Mouse (Mus musculus) neural tube, embryonic 11.5 days (tissue): ENCODE measurements around the gene Hbb-bt. TPM values are rescaled to one million over a fixed set of nuclear protein-coding genes. Genes with fewer than 3 reads are reported as not detected.
"Not testable (repeated sequence)": the region's sequence is repeated elsewhere in the genome, so short reads cannot be mapped to it uniquely, and the experiment has no call there.

Source experiments
- ATAC-seq: fragments of 200-750 bp; cut with Nextera tagmentation; 2 replicates; pipeline ENCODE4 v1.8.0; 2017; ENCODE audit warnings: moderate number of reproducible peaks, mild to moderate bottlenecking, moderate TSS enrichment, moderate library complexity; ENCODE audit not compliant: insufficient read depth, low FRiP score, low TSS enrichment
- DNase-seq: peaks from one replicate; pipeline ENCODE4 v3.0.0-alpha.2; 2015; ENCODE audit warnings: low spot score
- H3K27ac ChIP-seq: fragments of 300-500 bp; sonication (generic); 2 replicates; pipeline ENCODE4 v1.5.1; 2014; ENCODE audit warnings: low read depth, mild to moderate bottlenecking, low read length
- H3K27me3 ChIP-seq: fragments of 300-500 bp; sonication (generic); 2 replicates; pipeline ENCODE4 v1.6.1; 2014; ENCODE audit warnings: mild to moderate bottlenecking, low read length, mixed read lengths; ENCODE audit not compliant: control insufficient read depth, insufficient read depth
- H3K36me3 ChIP-seq: fragments of 300-500 bp; sonication (generic); 2 replicates; pipeline ENCODE4 v1.6.1; 2014; ENCODE audit warnings: mild to moderate bottlenecking, low read length, moderate library complexity, mixed read lengths; ENCODE audit not compliant: control insufficient read depth, insufficient read depth
- H3K4me1 ChIP-seq: fragments of 300-500 bp; sonication (generic); 2 replicates; pipeline ENCODE4 v1.6.1; 2014; ENCODE audit warnings: low read length, mixed read lengths; ENCODE audit not compliant: control insufficient read depth, insufficient read depth
- H3K4me2 ChIP-seq: fragments of 300-500 bp; sonication (generic); 2 replicates; pipeline ENCODE4 v1.6.1; 2014; ENCODE audit warnings: low read depth, mild to moderate bottlenecking, moderate library complexity
- H3K4me3 ChIP-seq: fragments of 300-500 bp; sonication (generic); 2 replicates; pipeline ENCODE4 v1.5.1; 2014; ENCODE audit warnings: low read depth, low read length
- H3K9ac ChIP-seq: fragments of 300-500 bp; sonication (generic); 2 replicates; pipeline ENCODE4 v1.6.1; 2014; ENCODE audit warnings: mild to moderate bottlenecking, low read length
- H3K9me3 ChIP-seq: fragments of 300-500 bp; sonication (generic); 2 replicates; pipeline ENCODE4 v1.6.1; 2016; ENCODE audit warnings: low read length; ENCODE audit not compliant: control insufficient read depth
- WGBS: fragments of 180-500 bp; shearing (Covaris S2); extraction: QIAGEN DNeasy Blood & Tissue Kit; methylation state at CpG from one replicate; pipeline ENCODE4 v1.1.7; 2014; 5-methylcytosine and 5-hydroxymethylcytosine counted together
- polyA plus RNA-seq: library from polyadenylated mRNA; unstranded; fragments of >200 nt; fragmentation: Nextera tagmentation; extraction: Ambion mirVana; gene quantifications from 2 replicates; pipeline ENCODE4 v1.2.1, GENCODE M21; 2014

Gene Hbb-bt
- polyA plus RNA-seq, 1 experiment from 2014 or later, result 601 TPM

DNA sequence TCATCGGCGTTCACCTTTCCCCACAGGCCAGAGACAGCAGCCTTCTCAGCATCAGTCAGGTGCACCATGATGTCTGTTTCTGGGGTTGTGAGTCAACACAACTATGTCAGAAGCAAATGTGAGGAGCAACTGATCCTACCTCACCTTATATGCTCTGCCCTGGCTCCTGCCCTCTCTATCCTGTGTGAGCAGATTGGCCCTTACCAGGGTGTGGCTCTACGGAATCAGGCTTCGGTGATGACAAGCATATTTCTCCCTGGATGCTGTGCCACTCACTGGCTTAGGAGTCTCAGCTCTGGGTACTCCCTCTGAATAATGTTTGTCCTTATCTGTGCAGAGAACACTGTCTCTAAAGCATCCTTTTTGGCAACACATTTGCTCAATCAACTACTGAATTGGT is 14.0 kb upstream of the Hbb-bt start, which contains the start of gene Hbb-bs:
TSS of gene Hbb-bs (minus strand) at position 289 of the 400 bp plus-strand sequence.
- 95% methylated on average over 4 of the region's 4 CpGs for WGBS
- no peak for DNase-seq
- Histone ChIP-seq H3K4me3 (no peak within 1 kb of the TSS), H3K9ac (no peak within 1 kb of the TSS), H3K27me3 (no peaks in the 10 kb centered on the region), H3K36me3 (no peaks in the 10 kb centered on the region), H3K27ac (no peak within 1 kb of the TSS), H3K4me1 (no peaks in the 10 kb centered on the region), H3K9me3 (no peaks in the 10 kb centered on the region), H3K4me2 (no peak within 1 kb of the TSS)
- ATAC-seq, result no peak

- not testable (repeated sequence) for H3K36me3 ChIP-seq, H3K4me3 ChIP-seq, DNase-seq, H3K27ac ChIP-seq, H3K4me1 ChIP-seq, H3K9ac ChIP-seq, H3K27me3 ChIP-seq, ATAC-seq, H3K9me3 ChIP-seq, H3K4me2 ChIP-seq
- WGBS, result no CpG with 5 or more reads among the region's 2 CpGs
These were observed 13.3 kb upstream of the Hbb-bt start for GRCm38 (mm10) chr7:103827139-103827538.

GRCm38 (mm10) chr7:103826255-103826887 is 12.6 kb upstream of the Hbb-bt start:
- 68% methylated on average over 3 of the region's 3 CpGs for WGBS
- no peaks in the 10 kb centered on the region for H3K9me3 ChIP-seq
- H3K36me3 ChIP-seq, result no peaks in the 10 kb centered on the region
- no peak overlapping the region for H3K27ac ChIP-seq
- no peaks in the 10 kb centered on the region for H3K4me1 ChIP-seq
- DNase-seq (no peak), ATAC-seq (no peak)
- H3K27me3 ChIP-seq, result no peaks in the 10 kb centered on the region
- no peak overlapping the region for H3K4me3 ChIP-seq
- no peak overlapping the region for H3K9ac ChIP-seq
- H3K4me2 ChIP-seq, result no peak overlapping the region

DNA sequence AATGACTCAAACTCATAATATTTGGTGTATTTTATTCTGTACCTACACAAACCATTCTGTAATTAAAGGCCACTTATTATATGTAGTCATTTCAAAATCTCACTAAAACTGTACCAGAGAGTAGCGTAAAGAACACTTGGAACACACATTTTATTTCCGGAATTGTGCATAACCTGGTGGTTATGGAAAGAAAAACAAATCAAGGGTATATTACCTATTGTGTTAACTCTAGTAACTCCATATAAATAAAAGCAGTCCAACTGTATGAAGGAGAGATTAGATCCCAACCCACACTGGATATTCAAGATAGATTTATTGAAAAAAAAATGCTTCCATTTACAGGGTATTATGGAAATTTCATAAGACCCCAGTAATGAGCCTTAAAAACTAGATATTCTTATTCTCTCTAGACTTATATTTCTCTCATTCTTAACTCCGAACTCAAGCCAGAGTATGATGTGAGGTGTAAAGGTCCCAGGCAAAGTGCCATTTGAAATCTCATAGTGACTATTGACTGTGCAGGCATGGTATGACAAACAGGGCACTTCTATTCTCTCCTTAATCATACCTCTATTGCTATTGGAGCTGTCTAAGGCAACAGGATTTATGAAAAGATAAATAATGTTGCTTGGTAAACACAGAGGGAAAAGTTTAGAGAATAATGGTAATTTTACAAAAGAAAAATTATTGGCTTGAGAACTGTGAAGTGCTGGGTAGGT is 11.9 kb upstream of the Hbb-bt start:
- Histone ChIP-seq H3K4me3 (no peak overlapping the region), H3K9ac (no peak overlapping the region), H3K9me3 (no peaks in the 10 kb centered on the region), H3K27me3 (no peaks in the 10 kb centered on the region), H3K36me3 (no peaks in the 10 kb centered on the region), H3K4me1 (no peaks in the 10 kb centered on the region), H3K4me2 (no peak overlapping the region), H3K27ac (no peak overlapping the region)
- DNase-seq, result no peak
- ATAC-seq, result no peak
- 94% methylated on average over 3 of the region's 3 CpGs for WGBS

DNA sequence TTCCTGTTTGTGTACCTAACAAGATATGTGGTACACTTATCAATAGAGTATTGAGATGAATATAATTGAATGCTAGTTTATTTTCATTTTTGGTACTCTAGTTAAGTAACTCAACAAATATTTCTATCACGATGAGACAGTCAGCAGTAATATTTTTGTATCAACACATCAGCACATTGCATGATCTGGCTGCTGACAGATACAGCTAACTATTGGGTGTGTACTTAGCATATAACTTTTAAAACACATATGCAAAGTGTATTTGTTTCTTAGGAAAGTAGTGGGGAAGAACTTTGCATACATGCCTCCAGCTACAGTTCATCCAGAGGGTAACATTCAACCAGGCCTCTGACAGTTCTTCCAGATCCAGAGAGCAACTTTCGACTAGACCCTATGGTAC is 10.8 kb upstream of the Hbb-bt start:
- no peaks in the 10 kb centered on the region for H3K36me3 ChIP-seq
- no peak for ATAC-seq
- WGBS, result 96% methylated on average over 2 of the region's 2 CpGs

GRCm38 (mm10) chr7:103815085-103815484 is 1.3 kb upstream of the Hbb-bt start:
- 90% methylated on average over 1 of the region's 2 CpGs for WGBS
- DNase-seq, result not testable (repeated sequence)

More for the DNA sequence above, 10.8 kb upstream of the Hbb-bt start:
- H3K27me3 ChIP-seq, result no peaks in the 10 kb centered on the region
- no peaks in the 10 kb centered on the region for H3K4me1 ChIP-seq
- H3K27ac ChIP-seq, result no peak overlapping the region
- no peak overlapping the region for H3K9ac ChIP-seq
- no peak overlapping the region for H3K4me3 ChIP-seq
- H3K9me3 ChIP-seq, result no peaks in the 10 kb centered on the region
- no peak overlapping the region for H3K4me2 ChIP-seq
- DNase-seq, result no peak

GRCm38 (mm10) chr7:103813152-103813551 is 644 bp downstream of the Hbb-bt start:
- H3K4me1 ChIP-seq, H3K9me3 ChIP-seq, H3K27me3 ChIP-seq, H3K4me3 ChIP-seq, H3K36me3 ChIP-seq, H3K9ac ChIP-seq, DNase-seq, ATAC-seq, H3K27ac ChIP-seq, H3K4me2 ChIP-seq: not testable (repeated sequence)
- WGBS, result no CpG with 5 or more reads among the region's 3 CpGs

More at GRCm38 (mm10) chr7:103815085-103815484, 1.3 kb upstream of the Hbb-bt start:
- not testable (repeated sequence) for H3K27me3 ChIP-seq, H3K9ac ChIP-seq, H3K36me3 ChIP-seq, H3K4me3 ChIP-seq, ATAC-seq, H3K9me3 ChIP-seq, H3K4me1 ChIP-seq, H3K4me2 ChIP-seq, H3K27ac ChIP-seq

- H3K4me1 ChIP-seq, result no peaks in the 10 kb centered on the region
- H3K4me3 ChIP-seq, result no peak overlapping the region
- ATAC-seq (no peak), DNase-seq (no peak)
- WGBS, result 77% methylated on average over 1 of the region's 1 CpGs
- H3K9ac ChIP-seq, result no peak overlapping the region
- H3K4me2 ChIP-seq, result no peak overlapping the region
- no peaks in the 10 kb centered on the region for H3K36me3 ChIP-seq
- no peak overlapping the region for H3K27ac ChIP-seq
- no peaks in the 10 kb centered on the region for H3K9me3 ChIP-seq
- H3K27me3 ChIP-seq, result no peaks in the 10 kb centered on the region
These were observed 1.6 kb downstream of the Hbb-bt start for GRCm38 (mm10) chr7:103812174-103812573.
